Mouse (Mus musculus): ENCODE data around the gene Mid1ip1. TPM values are rescaled to one million over a fixed set of nuclear protein-coding genes. Genes with fewer than 3 reads are reported as not detected.

Mid1ip1 gene
- polyA plus RNA-seq, 1 experiment from 2014 or later, result 25.9 TPM

- Histone ChIP-seq H3K9ac (no peak overlapping the region), H3K9me3 (replicated peaks) (no peaks in the 10 kb centered on the region), H3K4me1 (replicated peaks) (no peaks in the 10 kb centered on the region; the same call in 1 of the 2 replicates), H3K4me3 (no peak overlapping the region), H3K4me2 (no peak overlapping the region), H3K27ac (no peak overlapping the region), H3K27me3 (no peaks in the 10 kb centered on the region), H3K36me3 (no peaks in the 10 kb centered on the region)
- 41% methylated on average over 1 of the region's 1 CpGs for WGBS
- no peak for ATAC-seq (replicated peaks; ENCODE audit: insufficient number of reproducible peaks, insufficient read depth, low FRiP score, low read depth)
These were observed 19.6 kb downstream of the Mid1ip1 start for GRCm38 (mm10) chrX:10734453-10734852.

- H3K9ac ChIP-seq, result no peak overlapping the region
- 67% methylated on average over 1 of the region's 1 CpGs for WGBS
- H3K36me3 ChIP-seq, result no peaks in the 10 kb centered on the region
- no peak for ATAC-seq (replicated peaks; ENCODE audit: insufficient number of reproducible peaks, insufficient read depth, low FRiP score, low read depth)
- no peaks in the 10 kb centered on the region for H3K27me3 ChIP-seq
- no peak overlapping the region for H3K4me2 ChIP-seq
- H3K9me3 ChIP-seq (replicated peaks), result no peaks in the 10 kb centered on the region
- H3K27ac ChIP-seq, result no peak overlapping the region
- H3K4me1 ChIP-seq (replicated peaks), result no peaks in the 10 kb centered on the region; the same call in 1 of the 2 replicates
- no peak overlapping the region for H3K4me3 ChIP-seq
These were observed 20.1 kb downstream of the Mid1ip1 start for GRCm38 (mm10) chrX:10734874-10735273.

GRCm38 (mm10) chrX:10758866-10759265, 44.1 kb downstream of the Mid1ip1 start:
- no peak for ATAC-seq (replicated peaks; ENCODE audit: insufficient number of reproducible peaks, insufficient read depth, low FRiP score, low read depth)
- WGBS, result 40% methylated on average over 4 of the region's 4 CpGs

GRCm38 (mm10) chrX:10763476-10764016, 48.7 kb downstream of the Mid1ip1 start:
- Histone ChIP-seq H3K27ac (no peak overlapping the region), H3K9me3 (replicated peaks) (no peaks in the 10 kb centered on the region), H3K36me3 (no peaks in the 10 kb centered on the region), H3K27me3 (no peaks in the 10 kb centered on the region), H3K4me2 (no peak overlapping the region), H3K9ac (no peak overlapping the region), H3K4me1 (replicated peaks) (no peaks in the 10 kb centered on the region), H3K4me3 (no peak overlapping the region)
- WGBS, result 58% methylated on average over 10 of the region's 10 CpGs
- no peak for ATAC-seq (replicated peaks; ENCODE audit: insufficient number of reproducible peaks, insufficient read depth, low FRiP score, low read depth)

More at GRCm38 (mm10) chrX:10758866-10759265, 44.1 kb downstream of the Mid1ip1 start:
- Histone ChIP-seq H3K4me1 (replicated peaks) (no peaks in the 10 kb centered on the region), H3K4me2 (no peak overlapping the region), H3K27me3 (no peaks in the 10 kb centered on the region), H3K27ac (no peak overlapping the region), H3K9me3 (replicated peaks) (no peaks in the 10 kb centered on the region), H3K9ac (no peak overlapping the region), H3K4me3 (no peak overlapping the region), H3K36me3 (no peaks in the 10 kb centered on the region)

Other genes starting within 250 kb of the Mid1ip1 start
- 85.3 and 86.0 TPM in 2 replicates for gene Tspan7, start 229.9 kb upstream of the Mid1ip1 start, polyA plus RNA-seq (2015; fragmentation: Nextera tagmentation; extraction: Ambion mirVana)

Data from heart, embryonic 15.5 days (tissue).